Mouse (Mus musculus) intestine, embryonic 14.5 days (tissue): ENCODE measurements around the gene Paqr7. TPM values are rescaled to one million over a fixed set of nuclear protein-coding genes. Genes with fewer than 3 reads are reported as not detected.

Experiments used
- ATAC-seq: fragments of 200-750 bp; cut with Nextera tagmentation; replicated peaks from 2 replicates; pipeline ENCODE4 v1.8.0; 2017; ENCODE audit warnings: low read depth, moderate number of reproducible peaks, moderate TSS enrichment, moderate library complexity; ENCODE audit not compliant: low FRiP score, low TSS enrichment
- DNase-seq: peaks from one replicate; pipeline ENCODE4 v3.0.0-alpha.2; 2018; ENCODE audit warnings: low spot score
- H3K27ac ChIP-seq: fragments of 300-500 bp; sonication (generic); 2 replicates; pipeline ENCODE4 v1.5.1; 2014; ENCODE audit warnings: low read depth, mild to moderate bottlenecking, control low read depth
- H3K27me3 ChIP-seq: fragments of 300-500 bp; sonication (generic); replicated peaks from 2 replicates; pipeline ENCODE4 v1.6.1; 2014; ENCODE audit warnings: low read length, control low read depth; ENCODE audit not compliant: control insufficient read depth, insufficient read depth
- H3K36me3 ChIP-seq: fragments of 300-500 bp; sonication (generic); 2 replicates; pipeline ENCODE4 v1.6.1; 2014; ENCODE audit warnings: low read length, control low read depth; ENCODE audit not compliant: control insufficient read depth, insufficient read depth
- H3K4me1 ChIP-seq: fragments of 300-500 bp; sonication (generic); replicated peaks from 2 replicates; pipeline ENCODE4 v1.6.1; 2014; ENCODE audit warnings: low read length, control low read depth, mixed read lengths; ENCODE audit not compliant: control insufficient read depth, insufficient read depth
- H3K4me2 ChIP-seq: fragments of 300-500 bp; sonication (generic); 2 replicates; pipeline ENCODE4 v1.6.1; 2014; ENCODE audit warnings: low read length
- H3K4me3 ChIP-seq: fragments of 300-500 bp; sonication (generic); 2 replicates; pipeline ENCODE4 v1.5.1; 2014; ENCODE audit warnings: low read depth, low read length, control low read depth, mixed read lengths
- H3K9ac ChIP-seq: fragments of 300-500 bp; sonication (generic); 2 replicates; pipeline ENCODE4 v1.6.1; 2014; ENCODE audit warnings: mild to moderate bottlenecking, low read length
- H3K9me3 ChIP-seq: fragments of 300-500 bp; sonication (generic); 2 replicates; pipeline ENCODE4 v1.6.1; 2016; ENCODE audit warnings: low read length, control low read depth; ENCODE audit not compliant: control insufficient read depth
- WGBS: fragments of 180-500 bp; shearing (Covaris S2); extraction: QIAGEN DNeasy Blood & Tissue Kit; methylation state at CpG from one replicate; pipeline ENCODE4 v1.1.7; 2014; 5-methylcytosine and 5-hydroxymethylcytosine counted together
- polyA plus RNA-seq: library from polyadenylated mRNA; unstranded; fragments of >200 nt; fragmentation: Nextera tagmentation; extraction: Ambion mirVana; gene quantifications from 2 replicates; pipeline ENCODE4 v1.2.1, GENCODE M21; 2014

The Paqr7 gene
- polyA plus RNA-seq, 1 experiment from 2014 or later, result 2.1 TPM

DNA sequence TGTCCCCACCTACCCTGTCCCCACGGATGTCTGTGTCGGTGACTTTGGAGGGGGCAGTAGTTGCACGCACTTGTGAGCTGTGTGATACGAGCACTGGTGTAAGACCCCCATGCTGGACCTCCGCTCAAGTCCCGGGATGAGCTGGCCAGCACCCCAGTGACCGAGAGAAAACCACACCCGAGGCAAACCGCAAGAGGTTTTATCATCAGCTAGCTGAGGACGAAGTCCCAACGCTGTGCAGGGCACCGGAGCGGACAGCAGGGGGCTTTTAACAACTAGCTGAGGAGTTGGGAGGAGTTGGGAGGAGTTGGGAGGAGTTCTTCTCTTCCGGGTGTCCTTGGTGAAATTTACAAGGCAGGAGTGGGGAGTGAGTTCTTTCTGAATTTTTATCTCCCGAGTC, 16.3 kb downstream of the Paqr7 start:
- Histone ChIP-seq H3K4me1 (peaks cover 7% of the 10 kb centered on the region), H3K27ac (no peak overlapping the region), H3K36me3 (no peaks in the 10 kb centered on the region), H3K9me3 (no peaks in the 10 kb centered on the region), H3K27me3 (no peaks in the 10 kb centered on the region), H3K4me2 (peak overlapping the region; percentile 44), H3K9ac (no peak overlapping the region), H3K4me3 (peak overlapping the region; percentile 16)
- peak; percentile 85 for DNase-seq
- ATAC-seq, result no peak
- WGBS, result 17% methylated on average over 15 of the region's 15 CpGs

DNA sequence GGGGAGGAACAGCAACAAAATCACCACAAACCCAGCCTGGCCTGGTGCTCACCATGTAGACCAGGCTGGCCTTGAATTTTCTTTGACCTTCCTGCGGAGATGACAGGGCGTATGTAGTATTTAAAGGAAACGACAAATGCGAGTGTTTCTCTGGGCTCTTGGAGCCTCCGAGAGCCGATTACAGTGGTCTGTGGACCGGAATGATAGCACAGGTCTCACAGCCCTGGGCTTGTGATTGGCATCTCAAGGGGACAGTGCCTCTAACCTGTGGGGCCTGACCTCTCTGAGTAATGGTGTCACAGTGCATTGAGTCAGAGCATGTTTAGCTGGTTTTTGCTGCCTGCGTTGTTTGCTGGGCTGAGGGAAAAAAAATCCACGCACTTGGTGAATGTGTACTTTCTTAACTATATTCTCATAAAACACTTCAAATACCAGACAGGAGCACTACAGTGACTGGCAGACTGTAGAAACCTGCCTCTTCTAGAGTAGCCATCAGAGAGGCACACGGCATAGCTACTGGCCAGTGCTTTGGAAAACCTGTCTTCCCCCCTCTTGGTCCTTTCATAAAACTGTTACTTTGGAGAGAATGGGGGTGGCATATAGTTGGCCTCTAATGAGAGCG, 17.9 kb downstream of the Paqr7 start:
- Histone ChIP-seq H3K27ac (no peak overlapping the region), H3K4me3 (no peak overlapping the region), H3K4me1 (peaks cover 7% of the 10 kb centered on the region), H3K9me3 (no peaks in the 10 kb centered on the region), H3K27me3 (no peaks in the 10 kb centered on the region), H3K36me3 (no peaks in the 10 kb centered on the region), H3K9ac (no peak overlapping the region), H3K4me2 (no peak overlapping the region)
- 84% methylated on average over 11 of the region's 11 CpGs for WGBS
- ATAC-seq, result no peak
- DNase-seq, result no peak

DNA sequence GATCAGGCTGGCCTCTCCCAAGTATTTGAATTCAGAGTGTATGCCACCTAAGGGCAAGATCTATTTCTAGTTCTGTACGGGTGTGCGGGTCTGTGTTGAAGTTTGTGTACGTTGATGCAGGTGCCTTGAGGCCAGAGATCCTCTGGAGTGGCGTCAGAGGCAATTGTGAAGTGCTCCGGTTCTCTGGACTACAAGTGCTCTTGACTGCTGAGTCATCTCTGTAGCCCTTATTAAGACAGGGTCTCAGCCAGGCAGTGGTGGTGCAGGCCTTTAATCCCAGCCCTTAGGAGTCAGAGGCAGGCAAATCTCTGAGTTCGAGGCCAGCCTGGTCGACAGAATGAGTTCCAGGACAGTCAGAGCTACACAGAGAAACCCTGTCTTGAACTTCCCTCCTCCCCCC, 19.1 kb downstream of the Paqr7 start:
- H3K27ac ChIP-seq, result no peak overlapping the region
- H3K9me3 ChIP-seq, result no peaks in the 10 kb centered on the region
- WGBS, result 75% methylated on average over 7 of the region's 7 CpGs
- peaks cover 3% of the 10 kb centered on the region; the same call in 1 of the 2 replicates for H3K36me3 ChIP-seq
- H3K27me3 ChIP-seq, result no peaks in the 10 kb centered on the region
- H3K4me1 ChIP-seq, result peaks cover 7% of the 10 kb centered on the region
- no peak overlapping the region for H3K4me3 ChIP-seq
- ATAC-seq (no peak), DNase-seq (no peak)
- no peak overlapping the region for H3K4me2 ChIP-seq
- no peak overlapping the region for H3K9ac ChIP-seq

DNA sequence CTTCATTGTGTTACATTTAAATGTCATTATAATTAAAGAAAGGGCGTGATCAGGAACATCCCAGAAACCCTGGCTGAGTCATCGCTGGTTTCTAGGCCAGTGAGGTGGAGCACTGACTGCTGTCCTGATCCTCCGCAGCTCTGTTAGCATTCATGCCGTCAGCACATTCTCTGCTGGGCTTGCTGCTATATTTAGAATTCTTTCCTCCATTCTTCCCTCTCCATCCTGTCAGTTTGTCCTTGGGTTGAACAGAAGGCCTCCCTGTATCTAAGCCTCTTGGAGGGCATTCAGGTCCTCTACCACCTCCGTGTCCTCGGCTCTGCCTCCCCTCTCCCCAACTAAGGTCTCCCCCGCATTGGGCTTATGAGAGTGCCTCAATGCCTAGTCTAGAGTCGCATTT, 20.5 kb downstream of the Paqr7 start:
- Histone ChIP-seq H3K4me1 (peaks cover 7% of the 10 kb centered on the region), H3K36me3 (peaks cover 13% of the 10 kb centered on the region; the same call in 1 of the 2 replicates), H3K27ac (peak overlapping the region; percentile 48; the same call in 1 of the 2 replicates), H3K9me3 (no peaks in the 10 kb centered on the region), H3K4me2 (no peak overlapping the region), H3K9ac (no peak overlapping the region), H3K27me3 (no peaks in the 10 kb centered on the region), H3K4me3 (no peak overlapping the region)
- ATAC-seq (no peak), DNase-seq (no peak)
- 59% methylated on average over 8 of the region's 8 CpGs for WGBS

DNA sequence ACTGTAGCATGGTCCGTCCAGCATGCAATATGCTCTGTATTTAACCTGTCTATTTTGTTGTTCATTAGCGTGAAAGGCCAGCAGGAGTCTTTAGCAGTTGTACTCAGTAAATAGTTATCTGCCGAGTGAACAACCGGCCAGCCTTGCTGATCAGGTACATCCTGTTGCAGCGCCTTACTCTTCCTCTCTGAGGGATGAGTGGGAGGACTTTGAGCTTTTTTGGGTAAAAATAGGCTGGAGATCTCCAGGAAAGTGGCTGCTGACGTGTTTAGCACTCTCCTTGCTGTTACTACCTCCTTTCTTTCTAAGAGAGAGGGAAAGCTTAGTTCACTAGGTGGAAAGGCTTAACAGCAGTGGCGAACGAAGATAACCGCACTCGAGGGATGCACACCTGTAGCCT, 21.2 kb downstream of the Paqr7 start:
- H3K4me3 ChIP-seq, result no peak overlapping the region
- ATAC-seq (no peak), DNase-seq (no peak)
- no peaks in the 10 kb centered on the region for H3K9me3 ChIP-seq
- no peaks in the 10 kb centered on the region for H3K27me3 ChIP-seq
- no peak overlapping the region for H3K4me2 ChIP-seq
- no peak overlapping the region for H3K9ac ChIP-seq
- 83% methylated on average over 10 of the region's 10 CpGs for WGBS
- H3K36me3 ChIP-seq, result peaks cover 15% of the 10 kb centered on the region; the same call in 1 of the 2 replicates
- peaks cover 7% of the 10 kb centered on the region for H3K4me1 ChIP-seq
- H3K27ac ChIP-seq, result no peak overlapping the region

DNA sequence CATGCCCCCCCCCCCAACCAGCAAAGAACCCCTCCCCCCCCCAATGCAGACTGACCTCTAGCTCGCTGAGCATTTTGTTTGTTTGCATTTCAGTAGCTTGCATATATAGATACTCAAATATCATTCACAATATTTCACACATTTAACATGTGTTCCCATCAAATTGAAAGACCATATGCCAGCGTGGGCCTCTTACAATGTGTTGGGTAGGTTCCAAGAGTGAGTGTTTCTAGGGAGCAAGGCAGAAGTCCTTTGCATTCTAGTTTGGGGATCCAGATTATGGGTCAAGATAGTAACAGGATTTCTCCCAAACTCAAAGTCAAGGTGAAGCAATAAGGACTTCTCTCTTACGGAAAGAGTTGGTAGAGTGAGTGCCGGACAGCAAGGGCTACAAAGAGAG, 22.0 kb downstream of the Paqr7 start:
- Histone ChIP-seq H3K36me3 (peaks cover 20% of the 10 kb centered on the region), H3K4me1 (peaks cover 4% of the 10 kb centered on the region; the same call in 1 of the 2 replicates), H3K27me3 (no peaks in the 10 kb centered on the region), H3K9ac (no peak overlapping the region), H3K9me3 (no peaks in the 10 kb centered on the region), H3K27ac (no peak overlapping the region), H3K4me2 (no peak overlapping the region), H3K4me3 (no peak overlapping the region)
- ATAC-seq, result no peak
- WGBS, result 89% methylated on average over 4 of the region's 4 CpGs
- DNase-seq, result no peak

DNA sequence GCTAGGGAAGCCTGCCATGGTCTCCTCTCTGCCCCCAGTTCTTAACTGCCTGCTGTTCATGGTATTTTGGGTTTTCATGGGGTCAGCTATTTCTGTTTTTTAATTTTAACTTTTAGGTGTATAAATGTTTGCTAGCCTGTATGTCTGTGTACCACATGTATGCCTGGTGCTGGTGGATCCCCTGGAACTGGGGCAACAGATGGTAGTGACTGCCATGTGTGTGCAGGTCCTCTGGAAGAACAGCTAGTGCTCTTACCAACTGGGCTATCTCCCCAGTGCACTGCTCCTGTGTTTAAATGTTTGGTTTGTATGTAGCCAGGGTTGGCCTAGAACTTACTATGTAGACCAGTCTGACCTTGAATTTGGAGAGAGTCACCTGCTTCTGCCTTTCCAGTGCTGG, 22.8 kb downstream of the Paqr7 start:
- no peak overlapping the region for H3K4me2 ChIP-seq
- ATAC-seq (no peak), DNase-seq (no peak)
- no peaks in the 10 kb centered on the region for H3K9me3 ChIP-seq
- no peak overlapping the region for H3K27ac ChIP-seq
- no peak overlapping the region for H3K9ac ChIP-seq
- H3K27me3 ChIP-seq, result no peaks in the 10 kb centered on the region
- peaks cover 28% of the 10 kb centered on the region for H3K36me3 ChIP-seq
- peaks cover 4% of the 10 kb centered on the region; the same call in 1 of the 2 replicates for H3K4me1 ChIP-seq
- H3K4me3 ChIP-seq, result no peak overlapping the region

DNA sequence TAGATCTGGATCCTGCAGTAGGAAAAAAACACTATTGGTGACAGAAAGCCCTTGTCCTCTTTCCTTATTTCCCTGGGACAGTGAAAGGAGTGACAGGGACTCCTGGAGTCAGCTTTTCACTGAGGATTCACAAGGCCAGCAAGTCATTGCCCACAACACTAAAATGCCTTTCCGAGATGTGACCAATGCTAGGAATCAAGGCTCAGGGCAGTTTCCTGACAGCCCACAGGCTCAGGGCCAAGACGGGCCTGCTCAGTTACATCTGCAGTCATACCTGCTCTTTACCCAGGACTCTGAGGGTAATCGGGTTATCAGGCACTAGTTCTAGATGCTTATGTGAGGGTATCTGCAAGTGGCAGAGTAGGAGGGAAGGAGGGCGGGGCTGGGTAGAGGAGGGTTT, 26.9 kb downstream of the Paqr7 start:
- WGBS, result 87% methylated on average over 4 of the region's 4 CpGs
- Histone ChIP-seq H3K36me3 (peaks cover 69% of the 10 kb centered on the region), H3K27ac (no peak overlapping the region), H3K4me2 (no peak overlapping the region), H3K9ac (no peak overlapping the region), H3K9me3 (no peaks in the 10 kb centered on the region), H3K27me3 (no peaks in the 10 kb centered on the region), H3K4me1 (no peaks in the 10 kb centered on the region), H3K4me3 (no peak overlapping the region)
- DNase-seq (no peak), ATAC-seq (no peak)

DNA sequence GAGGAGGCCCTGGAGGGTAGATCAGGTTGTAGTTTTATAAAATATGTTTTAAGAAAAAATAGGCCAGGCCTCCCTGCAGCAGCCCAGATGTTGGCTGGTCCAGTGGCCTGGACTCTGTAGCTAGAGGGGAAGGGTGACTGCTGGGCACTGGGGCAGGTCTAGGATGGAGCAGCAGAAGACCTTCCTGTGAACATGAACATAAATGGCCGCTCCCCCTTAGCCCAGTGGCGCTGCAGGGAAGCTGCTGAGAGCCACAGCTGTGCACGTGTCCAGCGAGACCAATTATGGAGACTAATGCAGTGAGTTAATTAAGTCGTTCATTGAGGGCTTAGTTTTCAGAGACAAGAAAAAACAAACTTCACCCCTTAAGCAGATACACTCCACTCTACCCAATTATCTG, 29.3 kb downstream of the Paqr7 start:
- WGBS, result 81% methylated on average over 5 of the region's 5 CpGs
- H3K9ac ChIP-seq, result no peak overlapping the region
- H3K4me2 ChIP-seq, result no peak overlapping the region
- no peak overlapping the region for H3K27ac ChIP-seq
- H3K4me3 ChIP-seq, result no peak overlapping the region
- H3K4me1 ChIP-seq, result no peaks in the 10 kb centered on the region
- H3K36me3 ChIP-seq, result peaks cover 87% of the 10 kb centered on the region
- ATAC-seq, result no peak
- no peaks in the 10 kb centered on the region for H3K9me3 ChIP-seq
- DNase-seq, result no peak
- H3K27me3 ChIP-seq, result no peaks in the 10 kb centered on the region
